Mouse (Mus musculus) right cerebral cortex, postnatal 14 days (tissue): Measurements from ENCODE around the gene Gm15737.

Source experiments
- DNase-seq: peaks from one replicate; pipeline ENCODE4 v3.0.0; 2022

Gene Gm15737

GRCm38 (mm10) chr6:92869089-92869581 lies at the start of gene Gm15737:
Gene Gm15737 (plus strand): TSS chr6:92869357.
- no peak for DNase-seq

DNA sequence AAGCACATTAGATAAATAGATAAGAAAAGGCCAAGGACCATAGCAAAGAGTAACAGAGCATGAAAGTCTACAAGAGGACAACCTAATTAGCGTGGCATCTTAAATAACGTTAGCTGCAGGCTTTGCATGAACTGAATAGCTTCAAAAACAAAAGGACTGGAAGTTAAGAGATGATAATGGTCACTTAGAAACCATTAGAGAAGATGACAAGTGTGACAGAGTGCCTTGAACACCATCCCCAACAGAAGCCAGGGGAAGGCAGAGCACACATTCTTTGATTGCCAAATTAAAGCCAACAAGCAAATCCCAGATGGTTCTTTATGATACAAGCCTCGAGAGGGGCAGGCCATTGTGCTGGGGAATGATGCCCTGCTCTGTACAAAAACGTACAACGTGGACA lies 47.6 kb upstream of the Gm15737 start:
- no peak for DNase-seq

DNA sequence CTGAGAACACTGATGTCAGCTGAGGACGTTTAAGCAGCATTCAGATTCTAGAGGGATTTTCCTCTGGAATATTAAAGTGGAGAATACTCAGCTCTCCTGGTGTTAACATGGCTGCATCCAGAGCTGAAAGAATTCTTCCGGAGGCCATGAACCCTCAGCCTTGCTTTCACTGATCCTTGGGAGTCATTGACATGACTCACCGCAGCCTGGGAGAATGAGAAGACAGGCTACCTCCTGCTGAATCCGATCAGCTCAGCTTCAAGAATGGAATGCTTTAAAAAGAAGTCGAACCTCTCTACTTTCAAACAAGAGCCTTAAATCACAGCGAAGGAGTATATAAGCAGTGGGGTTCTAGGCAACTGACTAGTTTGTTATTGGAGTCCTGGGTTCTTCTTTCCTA lies 47.2 kb upstream of the Gm15737 start:
- no peak for DNase-seq

- DNase-seq = no peak
These were observed 45.2 kb upstream of the Gm15737 start for GRCm38 (mm10) chr6:92823991-92824390.

DNA sequence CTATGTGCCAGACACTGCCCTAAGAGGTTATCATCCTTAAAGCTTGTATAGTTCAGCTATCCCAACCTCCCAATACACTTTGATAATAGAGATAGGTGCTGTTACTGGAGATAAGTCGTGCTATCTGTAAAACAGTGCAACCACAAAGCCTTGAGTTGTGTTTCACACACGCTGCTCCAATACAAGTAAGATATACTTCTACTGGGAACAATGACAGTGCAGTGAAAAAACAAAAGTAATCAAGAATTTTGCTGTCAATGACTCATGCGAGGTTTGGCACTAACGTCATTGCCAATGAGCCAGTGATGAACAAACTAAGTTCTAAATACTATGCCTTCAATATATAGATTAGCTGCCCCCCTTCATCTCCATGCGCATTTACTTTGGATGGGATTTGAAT lies 42.6 kb upstream of the Gm15737 start:
- no peak for DNase-seq

- DNase-seq = no peak
These were observed 41.8 kb upstream of the Gm15737 start for GRCm38 (mm10) chr6:92827360-92827759.

DNA sequence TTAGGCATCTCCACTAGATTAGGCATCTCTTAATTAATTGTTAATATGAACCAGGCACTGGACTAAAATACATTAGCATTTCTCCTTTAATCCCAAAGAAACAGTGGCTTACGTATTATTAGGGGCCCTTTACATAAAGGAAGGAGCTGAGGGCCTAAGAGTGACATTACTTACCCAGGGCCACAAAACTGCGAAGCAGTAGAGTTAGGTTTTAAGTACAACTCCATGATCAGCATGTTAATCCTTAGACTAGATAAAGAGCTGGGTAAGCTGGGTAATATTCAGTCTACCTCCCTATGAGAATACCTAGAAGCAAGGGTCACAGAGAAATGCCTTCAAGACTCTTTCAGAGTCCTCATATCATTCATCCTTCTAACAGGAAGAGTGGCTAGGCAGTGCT lies 40.0 kb upstream of the Gm15737 start:
- no peak for DNase-seq

DNA sequence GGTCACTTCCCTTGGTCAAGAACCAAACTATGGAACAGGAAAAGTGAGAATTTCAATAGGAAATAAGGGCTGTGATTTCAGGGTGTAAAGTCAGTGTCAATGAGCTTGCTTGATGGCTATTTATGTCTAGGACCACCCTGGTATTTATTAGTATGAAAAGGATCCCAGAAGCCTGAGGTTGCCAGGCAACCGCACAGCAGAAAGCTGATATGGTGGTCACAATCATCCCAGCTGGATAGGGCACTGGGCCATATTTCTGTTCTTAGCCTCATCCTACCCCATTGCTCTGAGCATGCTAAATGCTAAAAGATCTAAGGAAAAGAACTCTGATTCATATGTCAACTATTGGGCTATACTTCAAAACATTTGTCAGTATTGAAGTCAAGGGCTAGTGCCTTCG lies 38.1 kb upstream of the Gm15737 start:
- DNase-seq = no peak

GRCm38 (mm10) chr6:92842000-92842399 lies 27.2 kb upstream of the Gm15737 start:
- no peak for DNase-seq

GRCm38 (mm10) chr6:92843474-92843873 lies 25.7 kb upstream of the Gm15737 start:
- no peak for DNase-seq

GRCm38 (mm10) chr6:92845898-92846297 lies 23.3 kb upstream of the Gm15737 start:
- DNase-seq = no peak

DNA sequence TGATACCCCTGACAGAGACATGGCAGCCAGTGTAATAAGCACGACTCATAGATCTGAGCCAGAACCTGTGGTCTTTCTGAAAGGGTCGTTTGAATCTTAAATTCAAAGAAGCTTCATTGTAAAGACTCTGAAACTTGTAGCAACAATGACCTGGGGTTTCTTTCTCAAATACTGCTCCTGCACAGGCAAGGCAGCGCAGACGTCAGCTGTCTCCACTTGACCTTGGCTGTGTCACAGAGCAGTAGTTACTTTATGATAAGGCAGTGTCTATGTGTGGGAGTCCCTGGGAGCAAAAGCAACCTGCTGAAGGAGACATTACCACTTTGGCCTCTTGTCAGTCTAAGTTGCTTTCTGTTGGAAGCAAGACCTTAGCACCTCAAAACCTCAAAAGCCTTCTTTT lies 22.5 kb upstream of the Gm15737 start:
- no peak for DNase-seq

DNA sequence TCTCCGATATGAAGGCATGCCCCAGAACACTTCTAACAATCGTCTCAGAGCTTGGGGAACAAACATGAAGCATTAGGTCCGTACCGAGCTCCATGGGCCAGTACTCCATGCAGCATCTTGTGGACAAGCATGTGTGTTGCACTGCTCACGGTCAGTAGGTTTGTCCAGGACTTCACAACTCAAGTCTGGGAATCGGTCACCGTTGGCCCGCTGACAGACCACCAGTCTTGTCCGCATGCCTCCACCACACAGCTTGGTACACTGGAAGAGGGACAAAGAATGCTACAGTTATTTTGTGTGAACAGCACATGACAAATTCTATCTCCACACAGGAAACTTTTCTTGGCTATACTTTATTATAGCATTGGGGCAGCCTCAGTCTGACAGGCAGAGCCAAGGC lies 19.9 kb upstream of the Gm15737 start:
- DNase-seq = no peak

- peak; percentile 25 for DNase-seq
These were observed 18.9 kb upstream of the Gm15737 start for GRCm38 (mm10) chr6:92850250-92850649.

DNA sequence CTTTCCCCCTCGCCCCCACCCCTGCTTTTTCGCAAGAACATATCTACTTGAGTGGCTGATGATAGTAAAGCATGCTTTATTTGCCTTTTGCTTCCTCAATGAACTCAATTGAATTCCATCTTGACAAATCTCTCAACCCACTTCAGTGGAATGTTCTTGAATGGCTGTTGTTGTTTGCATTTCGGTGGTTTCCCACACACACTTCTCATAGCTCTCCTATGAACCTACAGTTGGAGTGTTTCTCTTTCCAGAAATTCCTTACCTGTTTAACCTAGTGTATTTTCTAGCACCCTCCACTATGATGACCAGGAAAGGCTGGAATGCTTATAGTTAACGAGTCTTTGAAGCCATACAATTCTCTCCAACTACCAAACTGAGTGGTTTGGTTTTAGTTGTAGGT lies 14.3 kb upstream of the Gm15737 start:
- DNase-seq = no peak

DNA sequence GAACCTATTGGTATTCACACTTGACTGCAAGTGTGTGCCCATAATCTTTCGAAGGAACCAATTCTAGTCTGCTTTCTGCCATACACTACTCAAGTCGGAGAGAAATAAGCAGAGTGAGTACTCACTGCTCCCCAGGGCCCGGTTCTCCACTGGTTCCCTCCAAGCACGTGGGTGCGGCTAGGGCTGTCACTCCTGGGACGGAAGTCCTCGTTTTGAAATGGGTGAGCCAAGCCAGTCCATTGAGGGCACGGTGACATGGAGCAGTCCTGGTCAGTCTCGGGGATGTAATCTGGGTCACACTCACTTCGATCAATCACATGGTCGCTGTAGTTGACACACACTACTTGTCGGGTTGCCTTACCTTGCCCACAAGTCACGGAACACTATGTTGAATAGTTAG lies 11.4 kb upstream of the Gm15737 start:
- no peak for DNase-seq

DNA sequence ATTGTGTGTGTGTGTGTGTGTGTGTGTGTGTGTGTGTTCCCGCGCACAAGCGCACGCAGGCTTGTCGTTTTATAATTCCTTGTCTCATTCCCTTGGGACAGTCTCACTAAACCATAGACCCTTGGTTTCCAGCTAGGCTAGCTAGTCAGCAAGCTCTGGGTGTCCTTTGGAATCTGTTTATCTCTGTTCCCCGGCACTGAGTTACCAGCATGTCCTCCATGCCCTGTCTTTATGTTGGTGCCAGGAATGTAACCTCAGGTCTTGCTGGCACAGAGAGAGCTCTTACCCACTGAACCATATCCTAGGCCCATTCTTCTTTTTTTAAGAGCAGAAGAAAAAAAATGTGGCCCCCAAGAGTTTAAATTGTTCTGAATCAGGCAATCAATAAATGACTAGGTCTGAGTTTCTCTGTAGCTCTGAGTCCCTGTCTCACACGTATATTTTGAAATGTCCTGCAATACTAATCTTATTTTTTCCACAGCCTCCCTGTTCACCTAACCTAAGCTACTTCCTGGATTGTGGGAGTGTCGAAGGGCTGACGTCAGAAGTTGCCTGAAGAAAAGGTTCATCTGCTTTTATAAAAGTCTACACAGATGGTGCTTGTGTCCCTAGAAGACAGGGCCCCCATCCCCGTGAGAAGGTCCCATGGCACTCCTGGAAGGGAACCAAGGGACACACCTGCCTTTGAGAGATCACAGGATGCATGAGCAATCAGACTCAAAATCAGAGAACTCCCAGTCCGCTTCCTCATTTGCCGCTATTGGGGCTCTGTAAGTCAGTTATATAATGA lies 10.2 kb upstream of the Gm15737 start:
- DNase-seq = no peak

- DNase-seq = no peak
These were observed 8.8 kb upstream of the Gm15737 start for GRCm38 (mm10) chr6:92860285-92860912.

DNA sequence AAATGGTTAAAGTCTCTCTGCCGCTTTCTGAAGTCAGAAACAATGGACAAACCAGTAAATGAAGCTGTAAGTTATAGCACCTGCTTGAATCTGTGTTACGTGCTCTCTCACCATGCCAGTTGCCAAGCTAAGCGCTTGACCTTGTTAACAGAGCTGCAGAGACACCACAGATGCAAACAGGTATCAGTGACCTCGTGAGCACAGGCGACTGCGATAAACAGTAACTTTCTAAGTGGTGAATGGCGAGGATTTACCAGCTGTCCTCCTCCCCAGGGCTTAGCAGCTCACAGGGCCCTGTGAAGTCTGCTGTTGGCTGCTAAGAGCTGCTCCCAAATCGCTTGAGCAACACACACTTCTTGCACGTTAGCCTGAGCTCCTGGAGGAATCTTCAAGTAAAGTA lies 6.6 kb upstream of the Gm15737 start:
- DNase-seq = no peak

- DNase-seq = no peak
These were observed 544 bp downstream of the Gm15737 start for GRCm38 (mm10) chr6:92869582-92870219.

- no peak for DNase-seq
These were observed 2.7 kb downstream of the Gm15737 start for GRCm38 (mm10) chr6:92871813-92872212.

- DNase-seq = no peak
These were observed 3.6 kb downstream of the Gm15737 start for GRCm38 (mm10) chr6:92872766-92873165.

GRCm38 (mm10) chr6:92874854-92875253 lies 5.7 kb downstream of the Gm15737 start:
- DNase-seq = no peak

DNA sequence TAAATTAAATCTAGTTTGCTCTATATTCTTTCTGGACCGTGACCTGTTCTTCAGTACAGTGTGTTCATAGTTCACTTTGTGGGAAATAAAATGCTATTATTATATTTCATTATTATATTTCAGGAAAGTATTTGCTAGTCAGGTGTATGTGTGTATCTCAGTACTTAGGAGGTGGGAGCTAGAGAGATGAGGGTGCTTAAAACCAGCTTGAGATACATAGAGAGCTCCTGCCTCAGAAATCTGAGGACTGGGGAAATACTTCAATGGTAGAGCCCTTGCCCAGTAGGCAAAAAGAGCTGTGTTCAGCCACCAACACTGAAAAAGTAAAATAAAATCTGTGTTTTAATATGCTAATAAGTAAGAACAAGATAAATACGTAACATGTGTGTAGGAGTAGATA lies 6.2 kb downstream of the Gm15737 start:
- DNase-seq = no peak
